Mouse (Mus musculus): Measurements from ENCODE around the gene Mx1.
A peak's percentile ranks its signal among the peaks of the same experiment; 100 is the strongest.

The Mx1 gene

DNA sequence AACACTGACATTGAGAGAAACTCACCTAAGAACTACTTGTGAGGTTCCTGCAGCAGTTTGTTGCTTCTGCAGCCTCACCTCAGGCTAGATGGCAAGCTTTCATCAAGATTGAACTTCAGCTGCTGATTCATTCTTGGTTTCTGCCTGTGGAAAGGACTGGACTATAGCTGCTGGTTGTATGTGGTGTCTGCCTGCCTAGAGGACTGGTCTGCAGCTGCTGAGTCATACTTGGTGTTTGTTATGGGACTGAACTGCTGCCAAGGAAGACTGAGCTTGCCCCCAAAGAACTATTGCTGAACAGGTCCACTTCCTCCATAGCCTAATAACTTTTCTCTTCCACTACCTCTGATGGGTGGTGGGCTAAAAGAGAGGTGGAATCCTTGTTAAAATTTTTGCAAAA is 15.3 kb downstream of the Mx1 start:
- no peak for DNase-seq (ENCODE audit: low read depth, low spot score)

- DNase-seq (ENCODE audit: low read depth, low spot score) = peak; percentile 78
Observed at GRCm38 (mm10) chr16:97443670-97444263, 18.9 kb downstream of the Mx1 start.

DNA sequence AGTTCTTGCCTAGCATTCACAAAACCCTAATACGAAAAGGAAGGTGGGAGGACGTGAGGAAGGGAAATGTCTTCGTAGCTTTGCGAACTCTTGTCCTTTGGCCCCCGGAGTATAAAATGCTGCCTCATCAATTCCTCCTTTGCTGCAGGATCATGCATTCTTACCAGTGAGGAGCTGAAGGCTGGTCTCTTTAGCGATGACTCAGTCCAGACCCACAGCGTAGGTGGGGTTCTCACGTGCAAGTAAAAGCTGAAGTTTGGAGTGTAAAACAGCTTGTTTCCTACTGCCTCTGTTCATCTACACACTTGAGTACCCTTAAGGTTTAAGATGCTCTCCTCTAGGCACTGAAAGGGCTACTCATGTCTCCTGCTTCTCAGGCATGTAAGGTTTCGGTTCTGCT is 20.7 kb downstream of the Mx1 start:
- no peak for DNase-seq (ENCODE audit: low read depth, low spot score)

DNA sequence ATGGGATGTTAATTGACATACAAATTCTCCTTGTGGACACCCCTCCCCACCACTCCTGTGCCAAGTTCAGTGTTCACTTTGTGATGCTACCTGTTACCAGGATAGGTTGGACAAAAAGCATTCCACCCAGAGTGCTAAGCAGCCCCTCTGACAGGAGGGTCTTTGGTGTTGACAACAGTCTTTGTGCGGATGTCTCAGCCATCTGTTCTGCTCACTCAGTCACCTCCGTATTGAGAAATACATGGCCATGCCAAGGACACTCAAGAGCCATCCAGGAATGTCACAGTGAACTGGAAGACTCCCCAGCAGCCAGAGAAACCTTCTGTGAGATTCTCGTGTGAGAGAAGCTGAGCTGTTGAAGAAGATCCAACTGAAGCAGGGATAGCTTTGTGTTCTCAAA is 24.5 kb downstream of the Mx1 start:
- no peak for DNase-seq (ENCODE audit: low read depth, low spot score)

DNA sequence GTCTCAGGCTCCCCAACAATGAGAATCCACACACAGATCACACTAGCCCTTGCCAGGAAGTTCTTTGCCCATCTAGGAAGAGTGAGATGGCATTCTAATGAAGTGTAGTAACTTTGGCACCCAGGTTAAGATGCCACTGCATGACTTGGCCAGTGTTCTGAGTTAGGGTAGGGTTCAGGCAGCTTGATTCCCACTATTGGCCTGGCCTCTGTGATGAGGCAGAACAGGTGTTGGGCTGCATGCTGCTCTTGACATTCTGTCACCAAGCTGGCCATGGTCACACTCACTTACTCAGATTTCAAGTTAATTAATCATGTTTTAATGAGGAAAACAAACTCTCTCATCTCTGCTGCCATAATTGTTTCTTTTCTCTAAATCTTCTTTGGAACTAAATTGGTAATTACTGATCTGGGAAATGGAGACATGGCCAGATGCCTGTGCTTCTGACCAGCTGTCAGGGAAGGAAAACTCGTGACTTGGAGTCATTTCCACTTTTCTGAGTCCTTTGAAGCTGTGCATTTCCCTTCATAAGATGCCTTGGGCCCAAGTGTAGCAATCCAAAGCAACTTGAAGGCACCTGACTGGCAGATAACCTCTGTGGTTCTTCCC is 25.2 kb downstream of the Mx1 start:
- DNase-seq (ENCODE audit: low read depth, low spot score) = no peak

DNA sequence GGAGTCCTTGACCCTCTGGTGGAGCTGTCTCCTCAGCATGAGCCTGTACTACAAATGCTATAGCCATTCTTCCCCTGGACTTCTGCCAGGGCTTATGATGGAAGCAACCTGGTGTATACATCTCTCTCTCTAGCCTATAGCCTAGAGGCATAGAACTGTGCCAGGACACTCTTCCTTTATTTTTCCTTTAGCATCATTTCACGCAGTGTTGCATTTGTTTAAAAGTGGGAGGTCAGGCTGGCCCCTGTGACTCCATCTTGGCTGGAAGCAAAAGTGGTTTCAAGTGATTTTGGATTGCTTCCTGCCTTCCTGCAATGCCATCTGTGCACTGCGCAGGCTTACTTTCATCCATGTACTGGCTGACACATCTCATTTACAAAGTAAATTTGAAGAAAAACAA is 28.5 kb downstream of the Mx1 start:
- DNase-seq (ENCODE audit: low read depth, low spot score) = no peak

DNA sequence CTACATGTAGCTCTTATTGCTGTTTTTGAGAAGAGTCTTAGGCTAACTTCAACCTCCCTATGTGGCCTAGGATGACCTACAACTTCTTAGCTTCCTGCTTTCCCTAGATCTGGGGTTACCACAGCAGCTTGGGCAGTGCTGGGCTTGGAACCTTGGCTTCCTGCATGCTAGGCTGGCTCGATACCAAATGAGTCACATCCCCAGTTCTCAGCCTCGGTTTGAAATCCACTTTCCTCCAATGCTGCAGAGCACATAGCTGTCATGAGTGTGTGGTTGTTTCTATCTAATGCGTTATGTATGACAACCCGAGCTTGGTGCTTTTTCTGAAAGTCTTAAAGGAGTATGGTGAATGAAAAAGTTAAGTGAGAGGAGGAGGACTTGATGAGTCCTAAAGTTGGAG is 31.4 kb downstream of the Mx1 start:
- no peak for DNase-seq (ENCODE audit: low read depth, low spot score)

DNA sequence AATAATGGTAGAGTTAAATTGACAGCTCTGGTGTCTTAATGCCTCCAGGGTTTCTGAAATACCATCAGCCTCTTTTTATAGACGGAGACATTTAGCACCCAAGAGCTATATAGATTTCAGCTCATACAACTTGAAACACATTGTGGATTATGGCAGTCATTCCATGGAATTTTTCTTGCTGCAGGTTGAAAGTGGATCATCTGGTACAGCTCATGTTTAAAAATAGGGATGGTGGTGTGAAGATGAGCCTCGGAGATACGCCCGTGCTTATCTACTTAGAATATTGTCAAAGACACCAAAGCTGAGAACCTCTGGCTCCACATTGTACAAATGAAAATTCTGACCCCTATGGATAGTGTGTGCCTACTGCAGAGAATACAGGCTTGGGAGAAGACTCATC is 32.6 kb downstream of the Mx1 start:
- no peak for DNase-seq (ENCODE audit: low read depth, low spot score)

DNA sequence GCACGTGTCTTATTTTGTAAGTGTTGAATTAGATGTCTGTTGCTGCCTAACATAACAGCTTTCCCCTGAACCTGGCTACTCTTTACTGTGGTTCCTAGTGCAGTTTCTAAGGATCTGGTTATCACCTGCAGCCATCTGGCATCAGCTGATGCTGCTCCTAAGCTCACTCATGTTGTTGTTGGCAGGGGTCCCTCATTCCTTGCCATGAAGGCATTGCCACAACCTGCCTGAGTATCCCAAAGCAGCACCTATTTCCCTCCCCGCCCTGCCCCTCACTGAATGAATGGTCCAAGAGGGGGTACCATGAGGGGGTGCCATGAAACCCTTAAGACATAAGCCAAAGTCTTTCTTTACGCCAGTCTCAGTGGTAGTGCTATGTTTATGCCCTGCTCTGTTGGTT is 34.7 kb downstream of the Mx1 start:
- DNase-seq (ENCODE audit: low read depth, low spot score) = no peak

DNA sequence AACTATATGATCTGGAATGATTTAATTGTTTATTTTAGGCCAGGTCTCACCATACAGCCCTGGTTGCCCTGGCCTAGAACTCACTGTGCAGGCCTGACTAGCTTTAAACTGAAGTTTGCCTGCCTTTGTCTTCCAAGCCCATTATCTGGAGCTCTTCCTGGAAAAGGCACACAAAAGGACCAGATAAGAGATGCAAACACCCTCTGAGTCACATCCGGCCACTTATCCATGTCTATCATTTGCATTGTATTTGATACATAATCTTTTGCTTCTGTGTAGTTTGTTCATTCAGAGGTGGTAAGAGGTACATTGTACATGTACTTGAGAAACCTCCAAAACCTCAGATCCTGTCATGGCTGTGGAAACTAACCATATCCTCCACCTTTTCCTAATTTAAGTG is 39.1 kb downstream of the Mx1 start:
- DNase-seq (ENCODE audit: low read depth, low spot score) = no peak

GRCm38 (mm10) chr16:97421671-97422070 is 41.0 kb downstream of the Mx1 start:
- no peak for DNase-seq (ENCODE audit: low read depth, low spot score)

DNA sequence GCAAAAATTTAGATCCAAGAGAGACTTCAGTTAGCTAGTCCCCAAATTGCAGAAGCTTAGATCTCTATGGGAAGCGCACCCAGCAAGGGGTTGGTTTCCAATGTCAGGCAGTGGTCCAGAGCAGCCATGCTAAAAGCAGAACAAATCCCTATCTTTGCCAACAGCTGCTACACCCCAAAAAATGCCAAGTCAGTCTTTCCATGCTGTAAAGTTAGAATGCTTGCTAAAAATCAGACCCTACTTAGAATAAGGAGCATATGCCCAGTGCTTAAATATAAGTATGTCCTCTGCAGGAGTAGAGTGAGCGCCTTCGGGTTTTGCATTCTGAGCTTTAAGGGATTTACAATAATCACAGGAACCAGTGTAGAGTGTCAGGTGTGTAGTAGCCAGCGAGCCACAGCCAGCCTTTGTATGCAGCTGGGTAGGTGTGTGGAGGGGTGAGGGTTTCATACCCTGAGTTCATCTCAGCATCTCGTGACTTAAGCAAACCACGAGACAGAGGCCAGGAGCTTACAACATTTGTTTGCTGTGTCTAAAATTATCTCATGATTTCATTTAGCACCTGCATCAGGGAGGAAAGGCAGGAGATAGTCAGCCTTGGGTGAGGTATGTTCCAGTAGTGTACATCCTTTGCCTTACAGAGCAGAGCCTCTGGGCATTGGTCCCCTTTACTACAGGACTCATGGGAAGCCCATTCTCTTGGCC is 43.8 kb downstream of the Mx1 start:
- DNase-seq (ENCODE audit: low read depth, low spot score) = no peak

- DNase-seq (ENCODE audit: low read depth, low spot score) = peak; percentile 75
Observed at GRCm38 (mm10) chr16:97417896-97418542, 44.7 kb downstream of the Mx1 start.

DNA sequence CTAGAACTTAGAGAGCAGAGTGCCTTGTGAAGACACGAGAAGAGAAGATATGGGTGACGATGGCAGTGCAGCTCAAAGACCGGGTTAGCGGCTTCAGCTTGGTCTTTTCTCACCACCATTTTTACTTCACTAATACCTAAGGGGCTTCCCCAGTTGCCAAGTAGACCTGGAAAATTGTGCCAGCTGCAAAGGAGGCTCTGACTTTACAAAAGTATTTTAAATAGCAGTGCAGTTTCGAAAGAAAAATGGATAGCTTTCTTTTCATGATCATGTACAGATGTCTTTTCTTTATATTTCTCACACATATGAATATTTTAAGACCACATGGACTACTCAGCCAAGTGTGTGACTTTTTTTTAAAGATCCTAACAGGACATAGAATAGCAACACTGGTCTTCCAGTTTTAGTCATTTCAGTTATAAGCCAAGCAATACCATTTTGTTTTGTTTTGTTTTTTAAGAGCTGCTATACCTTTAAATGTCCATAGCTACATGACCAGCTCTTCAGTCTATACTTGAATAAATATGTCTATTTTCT is 57.2 kb downstream of the Mx1 start:
- no peak for DNase-seq (ENCODE audit: low read depth, low spot score)

- no peak for DNase-seq (ENCODE audit: low read depth, low spot score)
Observed at GRCm38 (mm10) chr16:97402213-97402785, 60.4 kb downstream of the Mx1 start.

DNA sequence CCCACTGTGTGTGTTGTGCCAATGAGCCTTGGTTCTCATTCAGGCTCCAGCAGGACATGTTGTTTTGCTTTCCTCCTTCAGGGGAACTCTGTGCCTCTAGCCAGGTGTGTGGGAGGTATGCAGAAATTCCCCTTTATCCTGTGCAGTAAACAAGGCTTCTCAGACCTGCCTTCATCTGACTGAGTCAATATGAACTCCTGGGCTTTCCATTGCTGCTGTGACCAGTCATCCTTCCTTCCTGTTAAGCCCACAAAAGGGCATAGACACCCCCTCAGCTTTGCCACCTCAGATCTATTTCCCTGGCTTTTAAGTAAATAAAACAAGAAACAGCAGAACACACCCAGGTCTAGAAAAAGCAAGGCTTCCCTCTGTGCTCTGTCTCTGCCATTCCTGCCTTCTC is 61.0 kb downstream of the Mx1 start:
- DNase-seq (ENCODE audit: low read depth, low spot score) = no peak

DNA sequence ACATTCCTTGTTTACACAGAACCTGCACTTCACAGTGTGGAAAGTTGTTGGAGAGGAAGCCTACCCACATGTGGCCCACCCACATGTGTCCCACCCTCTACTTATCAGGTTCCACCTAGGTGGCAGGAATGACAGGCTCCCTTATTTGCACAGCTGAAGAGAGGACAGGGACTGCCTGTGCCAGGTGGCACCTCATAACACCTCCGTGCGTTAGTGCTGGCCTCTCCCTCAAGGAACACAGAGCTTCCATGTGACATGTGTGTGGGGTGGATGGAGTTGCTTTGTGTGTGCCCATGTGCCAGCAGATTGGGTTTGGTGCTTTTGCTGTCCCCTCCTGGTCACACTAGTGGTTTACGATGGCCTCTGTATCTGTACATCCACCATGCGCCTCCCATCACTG is 62.7 kb downstream of the Mx1 start:
- DNase-seq (ENCODE audit: low read depth, low spot score) = no peak

GRCm38 (mm10) chr16:97397945-97398531 is 64.7 kb downstream of the Mx1 start:
- DNase-seq (ENCODE audit: low read depth, low spot score) = no peak
